Mouse (Mus musculus): ENCODE results near the gene Htr5b. TPM values are rescaled to one million over a fixed set of nuclear protein-coding genes. Genes with fewer than 3 reads are reported as not detected.

The Htr5b gene
- polyA plus RNA-seq, 1 experiment from 2014 or later = 0.40 TPM

DNA sequence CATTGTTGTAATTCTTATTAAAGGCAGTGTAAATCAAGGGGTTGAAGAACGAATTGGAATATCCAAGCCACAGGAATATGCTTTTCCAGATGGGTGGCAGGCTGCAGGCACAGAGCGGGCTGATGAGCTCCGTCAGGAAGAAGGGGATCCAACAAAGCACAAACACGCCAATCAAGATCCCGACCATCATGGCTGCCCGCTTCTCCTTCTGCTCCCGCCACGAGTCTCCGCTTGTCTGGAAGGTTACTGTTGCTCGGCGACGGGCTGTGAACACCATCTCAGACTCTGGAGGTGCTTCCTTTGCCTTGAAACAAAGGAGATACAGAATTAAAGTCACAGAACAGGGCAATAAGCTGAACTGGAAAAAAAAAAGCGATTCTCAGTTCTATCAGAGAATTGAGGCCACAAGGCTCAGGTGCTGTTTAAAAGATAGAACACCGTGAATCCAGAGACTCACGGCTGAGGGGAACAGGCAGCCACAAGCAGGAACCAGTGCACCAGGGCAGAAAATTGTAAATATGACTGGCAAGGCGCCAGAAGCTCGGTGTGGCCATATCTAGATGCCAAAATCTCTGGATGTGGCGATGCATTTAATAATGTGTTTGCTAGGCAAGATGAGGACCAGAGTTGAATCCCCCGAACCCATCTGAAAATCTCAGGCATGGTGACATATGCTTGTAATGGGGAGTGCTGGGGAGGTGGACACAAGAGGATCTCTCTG, 17.7 kb downstream of the Htr5b start:
- Histone ChIP-seq H3K4me2 (ENCODE audit: low read depth, low read length) (no peak overlapping the region), H3K27ac (ENCODE audit: low read length) (no peak overlapping the region), H3K9ac (ENCODE audit: low read length) (no peak overlapping the region), H3K9me3 (replicated peaks; ENCODE audit: control insufficient read depth, low read length) (no peaks in the 10 kb centered on the region; the same call in 1 of the 2 replicates), H3K4me3 (replicated peaks; ENCODE audit: low read length) (no peak overlapping the region), H3K36me3 (ENCODE audit: control insufficient read depth, insufficient read depth, low read length) (no peaks in the 10 kb centered on the region), H3K4me1 (ENCODE audit: control insufficient read depth, insufficient read depth, low read length) (no peaks in the 10 kb centered on the region), H3K27me3 (ENCODE audit: control insufficient read depth, insufficient read depth, low read length) (no peaks in the 10 kb centered on the region)
- no peak for ATAC-seq (ENCODE audit: insufficient read depth, low FRiP score)
- 88% methylated on average over 19 of the region's 19 CpGs for WGBS

DNA sequence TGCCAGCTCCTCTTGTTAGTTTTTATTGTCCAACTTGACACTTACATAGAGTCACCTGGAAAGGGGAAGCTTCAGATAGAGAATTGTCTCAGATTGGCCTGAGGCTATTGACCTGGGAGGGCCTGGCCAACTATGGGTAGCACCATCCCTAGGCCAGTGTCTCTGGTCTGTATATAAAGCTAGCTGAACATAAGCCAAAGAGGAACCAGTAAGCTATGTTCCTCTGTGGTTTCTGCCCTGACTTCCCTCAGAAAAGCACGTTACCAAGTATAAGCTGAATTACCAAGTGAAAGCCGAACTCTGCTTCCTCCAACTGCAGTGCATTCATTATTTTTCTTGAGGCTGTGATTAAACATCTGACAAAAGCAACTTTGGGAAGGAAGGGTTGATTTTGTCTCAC, 19.5 kb downstream of the Htr5b start:
- Histone ChIP-seq H3K27me3 (ENCODE audit: control insufficient read depth, insufficient read depth, low read length) (no peaks in the 10 kb centered on the region), H3K4me1 (ENCODE audit: control insufficient read depth, insufficient read depth, low read length) (no peaks in the 10 kb centered on the region), H3K9ac (ENCODE audit: low read length) (no peak overlapping the region), H3K36me3 (ENCODE audit: control insufficient read depth, insufficient read depth, low read length) (no peaks in the 10 kb centered on the region), H3K9me3 (replicated peaks; ENCODE audit: control insufficient read depth, low read length) (no peaks in the 10 kb centered on the region; the same call in 1 of the 2 replicates), H3K4me2 (ENCODE audit: low read depth, low read length) (no peak overlapping the region), H3K27ac (ENCODE audit: low read length) (no peak overlapping the region), H3K4me3 (replicated peaks; ENCODE audit: low read length) (no peak overlapping the region)
- no peak for ATAC-seq (ENCODE audit: insufficient read depth, low FRiP score)
- 77% methylated on average over 2 of the region's 2 CpGs for WGBS

DNA sequence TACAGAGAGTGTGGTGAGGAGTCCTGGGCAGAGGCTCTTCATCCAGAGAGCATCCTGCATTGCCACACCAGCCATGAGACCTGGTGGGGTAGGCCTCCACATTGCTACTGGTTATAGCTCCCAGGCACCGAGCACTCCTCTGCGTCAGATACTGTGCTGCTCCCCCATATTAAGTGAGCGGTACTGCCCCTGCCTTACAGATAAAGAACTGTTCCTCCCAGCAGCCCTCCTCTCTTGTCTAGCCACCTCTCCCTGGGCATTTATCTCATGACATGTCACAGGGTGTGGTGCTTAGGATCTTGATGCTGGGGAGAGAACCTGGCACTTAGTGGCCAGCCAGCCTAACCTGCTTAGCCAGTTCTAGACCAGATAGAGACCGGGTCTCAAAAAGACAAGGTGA, 31.2 kb downstream of the Htr5b start:
- 87% methylated on average over 4 of the region's 4 CpGs for WGBS

DNA sequence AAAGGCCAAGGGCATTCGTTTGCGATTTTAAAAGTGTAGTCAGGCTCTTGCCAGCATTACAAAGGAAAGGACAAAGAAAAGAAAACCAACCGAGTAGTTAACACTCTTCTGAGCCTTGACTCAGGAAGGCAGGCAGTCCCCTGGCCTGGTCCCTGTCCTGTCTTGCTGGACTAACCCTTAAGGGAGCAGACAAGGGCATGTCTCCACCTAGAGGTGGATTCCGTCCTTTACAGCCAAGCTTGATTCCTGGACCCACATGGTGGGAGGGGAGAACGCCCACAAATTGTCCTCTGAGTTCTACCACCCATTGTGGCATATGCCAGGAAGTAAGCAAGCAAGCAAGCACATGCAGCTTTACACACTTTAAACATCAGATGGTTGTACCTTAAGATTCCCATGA, 38.0 kb downstream of the Htr5b start:
- Histone ChIP-seq H3K9me3 (replicated peaks; ENCODE audit: control insufficient read depth, low read length) (no peaks in the 10 kb centered on the region), H3K4me2 (ENCODE audit: low read depth, low read length) (no peak overlapping the region), H3K9ac (ENCODE audit: low read length) (no peak overlapping the region), H3K27ac (ENCODE audit: low read length) (no peak overlapping the region), H3K4me3 (replicated peaks; ENCODE audit: low read length) (no peak overlapping the region), H3K27me3 (ENCODE audit: control insufficient read depth, insufficient read depth, low read length) (no peaks in the 10 kb centered on the region), H3K36me3 (ENCODE audit: control insufficient read depth, insufficient read depth, low read length) (peaks cover 14% of the 10 kb centered on the region; the same call in 1 of the 2 replicates), H3K4me1 (ENCODE audit: control insufficient read depth, insufficient read depth, low read length) (no peaks in the 10 kb centered on the region)
- 47% methylated on average over 5 of the region's 5 CpGs for WGBS
- ATAC-seq (ENCODE audit: insufficient read depth, low FRiP score) = no peak

More for the DNA sequence above, 31.2 kb downstream of the Htr5b start:
- Histone ChIP-seq H3K27me3 (ENCODE audit: control insufficient read depth, insufficient read depth, low read length) (no peaks in the 10 kb centered on the region), H3K36me3 (ENCODE audit: control insufficient read depth, insufficient read depth, low read length) (peaks cover 41% of the 10 kb centered on the region), H3K9ac (ENCODE audit: low read length) (no peak overlapping the region), H3K27ac (ENCODE audit: low read length) (no peak overlapping the region), H3K9me3 (replicated peaks; ENCODE audit: control insufficient read depth, low read length) (no peaks in the 10 kb centered on the region), H3K4me1 (ENCODE audit: control insufficient read depth, insufficient read depth, low read length) (no peaks in the 10 kb centered on the region), H3K4me3 (replicated peaks; ENCODE audit: low read length) (no peak overlapping the region), H3K4me2 (ENCODE audit: low read depth, low read length) (no peak overlapping the region)
- no peak for ATAC-seq (ENCODE audit: insufficient read depth, low FRiP score)

DNA sequence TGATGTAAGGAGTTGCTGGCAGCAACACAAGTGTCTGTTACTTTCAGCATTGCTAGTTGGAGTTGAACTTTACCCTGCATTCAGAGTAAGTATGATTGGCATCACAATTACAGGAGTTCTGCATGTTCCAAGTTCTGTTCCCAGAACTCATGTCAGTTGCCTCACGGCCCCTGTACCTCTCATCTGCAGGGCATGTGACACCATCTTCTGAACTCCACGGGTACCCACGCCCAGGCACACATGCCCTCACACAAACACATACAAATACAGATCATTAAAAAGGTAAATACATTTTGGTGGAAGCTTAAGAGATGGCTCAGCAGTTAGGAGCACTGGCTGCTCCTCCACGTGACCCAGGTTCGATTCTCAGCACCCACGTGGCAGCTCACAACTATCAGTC, 41.5 kb downstream of the Htr5b start:
- 96% methylated on average over 6 of the region's 6 CpGs for WGBS
- no peak overlapping the region for H3K9ac ChIP-seq (ENCODE audit: low read length)
- no peak overlapping the region for H3K4me3 ChIP-seq (replicated peaks; ENCODE audit: low read length)
- no peaks in the 10 kb centered on the region for H3K27me3 ChIP-seq (ENCODE audit: control insufficient read depth, insufficient read depth, low read length)
- H3K9me3 ChIP-seq (replicated peaks; ENCODE audit: control insufficient read depth, low read length) = no peaks in the 10 kb centered on the region
- H3K4me1 ChIP-seq (ENCODE audit: control insufficient read depth, insufficient read depth, low read length) = no peaks in the 10 kb centered on the region
- H3K4me2 ChIP-seq (ENCODE audit: low read depth, low read length) = no peak overlapping the region
- no peak overlapping the region for H3K27ac ChIP-seq (ENCODE audit: low read length)
- no peak for ATAC-seq (ENCODE audit: insufficient read depth, low FRiP score)
- peaks cover 10% of the 10 kb centered on the region; the same call in 1 of the 2 replicates for H3K36me3 ChIP-seq (ENCODE audit: control insufficient read depth, insufficient read depth, low read length)

DNA sequence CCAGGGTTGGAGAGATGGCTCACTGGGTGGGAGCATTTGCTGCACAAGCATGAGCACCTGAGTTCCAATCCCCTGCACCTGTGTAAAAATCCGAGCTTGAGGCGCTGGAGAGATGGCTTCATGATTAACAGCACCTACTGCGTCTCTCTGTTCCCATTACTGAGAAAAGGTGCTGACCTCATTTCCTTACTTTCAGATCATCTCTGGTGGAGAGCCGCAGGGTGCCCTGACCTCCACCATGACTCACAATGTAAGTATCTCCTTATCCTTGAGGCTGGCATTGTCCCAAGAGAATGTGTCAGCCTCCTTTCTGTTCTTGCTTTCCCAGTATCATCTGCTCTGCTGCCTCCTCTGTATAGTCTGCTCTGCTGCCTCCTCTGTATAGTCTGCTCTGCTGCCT, 45.2 kb downstream of the Htr5b start:
- ATAC-seq (ENCODE audit: insufficient read depth, low FRiP score) = no peak
- Histone ChIP-seq H3K9ac (ENCODE audit: low read length) (no peak overlapping the region), H3K36me3 (ENCODE audit: control insufficient read depth, insufficient read depth, low read length) (peaks cover 24% of the 10 kb centered on the region), H3K4me2 (ENCODE audit: low read depth, low read length) (no peak overlapping the region), H3K4me3 (replicated peaks; ENCODE audit: low read length) (no peak overlapping the region), H3K4me1 (ENCODE audit: control insufficient read depth, insufficient read depth, low read length) (no peaks in the 10 kb centered on the region), H3K9me3 (replicated peaks; ENCODE audit: control insufficient read depth, low read length) (no peaks in the 10 kb centered on the region), H3K27me3 (ENCODE audit: control insufficient read depth, insufficient read depth, low read length) (no peaks in the 10 kb centered on the region), H3K27ac (ENCODE audit: low read length) (no peak overlapping the region)
- WGBS = 77% methylated on average over 4 of the region's 4 CpGs

DNA sequence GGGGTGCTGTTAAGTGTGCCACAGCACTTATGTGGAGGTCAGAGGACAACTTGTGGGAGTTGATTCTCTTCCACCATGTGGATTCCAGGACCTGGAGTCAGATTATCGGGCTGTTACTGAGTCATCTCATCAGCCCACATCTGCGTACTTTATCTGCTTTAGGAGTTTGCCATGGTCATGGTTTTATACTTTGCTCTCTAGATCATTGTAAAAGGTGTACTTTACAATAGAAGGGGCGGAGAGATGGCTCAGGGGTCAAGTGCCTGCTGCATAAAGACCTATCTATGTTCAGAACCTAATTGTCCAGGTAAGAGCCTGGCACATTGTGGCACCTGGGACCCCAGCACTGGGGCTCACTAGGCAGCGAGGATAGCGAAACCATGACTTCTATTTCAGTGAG, 48.9 kb downstream of the Htr5b start:
- WGBS = 93% methylated on average over 5 of the region's 5 CpGs
- Histone ChIP-seq H3K4me1 (ENCODE audit: control insufficient read depth, insufficient read depth, low read length) (no peaks in the 10 kb centered on the region), H3K36me3 (ENCODE audit: control insufficient read depth, insufficient read depth, low read length) (peaks cover 30% of the 10 kb centered on the region), H3K4me3 (replicated peaks; ENCODE audit: low read length) (no peak overlapping the region), H3K9me3 (replicated peaks; ENCODE audit: control insufficient read depth, low read length) (no peaks in the 10 kb centered on the region), H3K27ac (ENCODE audit: low read length) (no peak overlapping the region), H3K4me2 (ENCODE audit: low read depth, low read length) (no peak overlapping the region), H3K27me3 (ENCODE audit: control insufficient read depth, insufficient read depth, low read length) (no peaks in the 10 kb centered on the region), H3K9ac (ENCODE audit: low read length) (no peak overlapping the region)
- no peak for ATAC-seq (ENCODE audit: insufficient read depth, low FRiP score)

DNA sequence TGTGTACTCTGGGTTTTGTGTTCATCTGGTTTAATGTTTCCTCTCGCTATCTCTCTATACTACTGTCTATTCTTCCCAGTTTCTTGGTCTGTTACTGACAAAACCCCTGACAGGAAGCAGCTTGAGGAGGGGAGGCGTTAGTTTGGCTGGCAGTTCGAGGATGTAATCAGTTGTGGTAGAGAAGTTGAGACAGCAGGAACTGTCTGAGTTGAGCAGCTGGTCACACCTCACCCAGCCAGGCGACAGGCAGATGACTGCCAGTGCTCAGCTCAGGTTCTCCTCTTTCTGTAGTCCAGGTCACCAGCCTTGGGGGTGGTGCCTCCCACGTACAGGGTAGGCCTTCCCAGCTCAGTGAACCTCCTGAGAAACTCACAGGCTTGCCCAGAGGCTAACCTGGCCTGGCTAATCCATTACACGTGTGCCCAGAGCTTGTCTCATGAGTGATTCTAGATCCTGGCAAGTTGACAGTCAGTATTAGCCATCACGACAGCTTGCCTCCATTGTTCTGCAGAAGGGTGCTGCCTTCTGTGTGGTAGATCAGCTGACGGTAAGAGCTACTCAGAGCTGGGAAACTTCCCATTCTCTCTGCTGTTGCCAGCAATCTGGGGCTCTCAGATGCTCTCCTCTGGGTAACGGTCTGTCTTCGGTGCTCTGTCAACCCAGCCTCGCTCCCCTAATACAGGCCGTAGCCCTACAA, 49.8 kb downstream of the Htr5b start:
- no peaks in the 10 kb centered on the region for H3K27me3 ChIP-seq (ENCODE audit: control insufficient read depth, insufficient read depth, low read length)
- 81% methylated on average over 12 of the region's 12 CpGs for WGBS
- H3K9ac ChIP-seq (ENCODE audit: low read length) = no peak overlapping the region
- no peak overlapping the region for H3K27ac ChIP-seq (ENCODE audit: low read length)
- H3K4me1 ChIP-seq (ENCODE audit: control insufficient read depth, insufficient read depth, low read length) = no peaks in the 10 kb centered on the region
- H3K4me2 ChIP-seq (ENCODE audit: low read depth, low read length) = no peak overlapping the region
- peaks cover 30% of the 10 kb centered on the region for H3K36me3 ChIP-seq (ENCODE audit: control insufficient read depth, insufficient read depth, low read length)
- no peak; the same call in 1 of the 2 replicates for ATAC-seq (ENCODE audit: insufficient read depth, low FRiP score)
- no peak overlapping the region for H3K4me3 ChIP-seq (replicated peaks; ENCODE audit: low read length)
- H3K9me3 ChIP-seq (replicated peaks; ENCODE audit: control insufficient read depth, low read length) = no peaks in the 10 kb centered on the region

DNA sequence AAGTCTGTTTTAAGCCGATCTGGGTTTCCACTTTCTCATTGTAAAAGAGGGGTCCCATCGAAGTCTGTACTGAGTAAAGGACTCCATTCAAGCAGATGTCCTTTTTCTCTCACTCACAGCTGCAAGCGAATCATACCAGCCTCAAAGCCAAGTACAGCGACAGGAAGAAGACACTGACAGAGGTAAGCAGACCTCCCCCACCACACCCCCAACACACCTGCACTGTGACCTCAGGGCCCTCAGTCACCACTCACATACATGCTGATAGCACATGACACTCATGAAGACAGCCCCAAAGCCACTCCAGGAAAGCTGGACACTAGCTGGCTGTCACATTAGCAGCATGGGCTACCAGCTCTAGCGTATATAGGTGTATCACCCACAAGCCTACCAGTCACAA, 50.5 kb downstream of the Htr5b start:
- Histone ChIP-seq H3K4me1 (ENCODE audit: control insufficient read depth, insufficient read depth, low read length) (no peaks in the 10 kb centered on the region), H3K4me3 (replicated peaks; ENCODE audit: low read length) (no peak overlapping the region), H3K9me3 (replicated peaks; ENCODE audit: control insufficient read depth, low read length) (no peaks in the 10 kb centered on the region), H3K27me3 (ENCODE audit: control insufficient read depth, insufficient read depth, low read length) (no peaks in the 10 kb centered on the region), H3K36me3 (ENCODE audit: control insufficient read depth, insufficient read depth, low read length) (peaks cover 26% of the 10 kb centered on the region), H3K4me2 (ENCODE audit: low read depth, low read length) (no peak overlapping the region), H3K27ac (ENCODE audit: low read length) (no peak overlapping the region), H3K9ac (ENCODE audit: low read length) (no peak overlapping the region)
- WGBS = 89% methylated on average over 5 of the region's 5 CpGs
- ATAC-seq (ENCODE audit: insufficient read depth, low FRiP score) = no peak
